13 mouse cellular contexts compared by ENCODE assay signal in the genomic region with DNA sequence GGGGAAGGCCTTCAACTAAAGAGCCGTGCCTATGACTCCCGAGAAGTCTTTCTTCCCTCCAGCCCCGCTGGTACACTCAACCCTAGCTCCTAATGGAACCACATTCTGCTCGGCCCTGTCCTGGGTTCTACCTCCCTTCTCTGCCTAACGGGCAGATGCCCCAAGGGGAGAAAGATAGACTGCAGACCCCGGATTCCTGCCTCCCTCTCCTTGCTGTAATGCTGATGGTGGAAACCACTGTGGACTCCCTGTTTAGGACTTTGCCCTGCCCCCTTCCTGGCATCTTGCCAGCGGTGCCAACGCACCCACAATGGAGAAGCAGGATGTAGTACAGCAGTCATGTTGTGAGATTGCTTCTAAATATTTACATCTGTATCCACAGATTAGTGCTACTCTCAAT. TPM values are rescaled to one million over a fixed set of nuclear protein-coding genes. Genes with fewer than 3 reads are reported as not detected.
DNase-seq lines count a peak whose midpoint lies in the region; ATAC-seq and TF ChIP-seq lines count a peak whose summit lies in the region.
"Had no signal": no experiment of that assay in that cellular context is flagged by ENCODE, and none has a peak within 500 bp of the region (broad histone marks: within the 10 kb centered on the region; RNA-seq: fewer than 3 reads in every experiment).

No protein-coding gene starts in this region.

- no peak for ATAC-seq in liver, embryonic 11.5 days (replicated peaks; ENCODE audit: low FRiP score)
- no peak for ATAC-seq in intestine, embryonic 15.5 days
- ATAC-seq: forebrain, embryonic 15.5 days; intestine, embryonic 16.5 days had no signal

- no peak for TF ChIP-seq POLR2A in brain, embryonic 14.5 days (IDR thresholded peaks at IDR 0.05; ENCODE audit: borderline replicate concordance, extremely low read depth, insufficient read depth, insufficient read length, poor library complexity, severe bottlenecking)

- peak; percentile 82 for DNase-seq in heart, adult 11 months
- DNase-seq in heart, postnatal 25 days (ENCODE audit: low spot score) = no peak
- DNase-seq in liver = peak; percentile 38
- no peak for DNase-seq in liver, embryonic 11.5 days (ENCODE audit: low spot score)
- peak; percentile 43 for DNase-seq in brain, embryonic 14.5 days (ENCODE audit: low read depth)
- peak; percentile 81 for DNase-seq in lung, postnatal 10 days
- DNase-seq in embryo, embryonic 10.5 days (ENCODE audit: low spot score) = no peak
- DNase-seq: adrenal gland, adult 8-10 months; gastrocnemius, adult 2 months had no signal

- no peak overlapping the region for H3K9ac ChIP-seq in liver, embryonic 11.5 days (ENCODE audit: low read depth, low read length)
- H3K9ac ChIP-seq in intestine, embryonic 15.5 days = no peak overlapping the region
- H3K9ac ChIP-seq: forebrain, embryonic 15.5 days had no signal

- peaks cover 26% of the 10 kb centered on the region for H3K4me1 ChIP-seq in liver, embryonic 11.5 days (replicated peaks; ENCODE audit: control insufficient read depth, insufficient read depth, low read length)
- 0 out of 2 replicates have a peak, but pooled peaks cover 5% of the 10 kb centered on the region for H3K4me1 ChIP-seq in intestine, embryonic 15.5 days (replicated peaks)

- H3K9me3 ChIP-seq in liver, embryonic 11.5 days (ENCODE audit: control insufficient read depth, low read length) = no peaks in the 10 kb centered on the region
- no peaks in the 10 kb centered on the region for H3K9me3 ChIP-seq in intestine, embryonic 15.5 days
- H3K9me3 ChIP-seq: forebrain, embryonic 15.5 days; heart, embryonic 10.5 days had no signal

- H3K27ac ChIP-seq in liver, embryonic 11.5 days (ENCODE audit: low read depth, low read length) = no peak overlapping the region
- H3K27ac ChIP-seq in intestine, embryonic 15.5 days = no peak overlapping the region
- H3K27ac ChIP-seq: forebrain, embryonic 15.5 days; gastrocnemius, adult 2 months; heart, embryonic 10.5 days had no signal

- no peak overlapping the region; the same call in 1 of the 2 replicates for H3K4me2 ChIP-seq in liver, embryonic 11.5 days
- no peak overlapping the region for H3K4me2 ChIP-seq in intestine, embryonic 15.5 days (replicated peaks)
- H3K4me2 ChIP-seq: forebrain, embryonic 15.5 days had no signal

- 64% methylated on average over 8 of the region's 8 CpGs for WGBS in liver, embryonic 11.5 days
- WGBS in intestine, embryonic 15.5 days = 53% methylated on average over 8 of the region's 8 CpGs

- H3K27me3 ChIP-seq in liver, embryonic 11.5 days (replicated peaks; ENCODE audit: control insufficient read depth, insufficient read depth, low read length) = peaks cover 21% of the 10 kb centered on the region
- H3K27me3 ChIP-seq in intestine, embryonic 15.5 days (replicated peaks) = peaks cover 17% of the 10 kb centered on the region

- intact Hi-C loops in heart, postnatal 25 days (cut with DNase I) = loop anchor here (1.0 kb wide), 1 partner anchor 265 kb away; no protein-coding TSS in a partner anchor

- no peak overlapping the region for H3K4me3 ChIP-seq in liver, embryonic 11.5 days (ENCODE audit: low read depth, low read length)
- no peak overlapping the region for H3K4me3 ChIP-seq in intestine, embryonic 15.5 days (replicated peaks)
- H3K4me3 ChIP-seq: forebrain, embryonic 15.5 days; gastrocnemius, adult 2 months; heart, embryonic 10.5 days had no signal

- H3K36me3 ChIP-seq in liver, embryonic 11.5 days (ENCODE audit: control insufficient read depth, insufficient read depth, low read length) = no peaks in the 10 kb centered on the region
- H3K36me3 ChIP-seq in intestine, embryonic 15.5 days = no peaks in the 10 kb centered on the region
- H3K36me3 ChIP-seq: forebrain, embryonic 15.5 days; heart, embryonic 10.5 days had no signal

- TF ChIP-seq CTCF in brain, embryonic 14.5 days (IDR thresholded peaks at IDR 0.05; ENCODE audit: borderline replicate concordance, extremely low read depth, insufficient read depth, insufficient read length) = no peak

RNA-seq across cellular contexts. Expression of a gene that starts 27.4 kb away (rescaled TPM):
- 10 to 100 TPM; 76.3 to 81.7 TPM for total RNA-seq in heart, postnatal 25 days (2021)
- polyA plus RNA-seq in liver, embryonic 11.5 days (2014; fragmentation: Nextera tagmentation; extraction: Ambion mirVana) = 1.3 and 2.0 TPM in 2 replicates
- 10.9 and 20.9 TPM in 2 replicates for polyA plus RNA-seq in brain, embryonic 14.5 days (2012; rRNA removed)
- polyA plus RNA-seq in intestine, embryonic 15.5 days (2015; fragmentation: Nextera tagmentation; extraction: Ambion mirVana) = 0.85 and 1.0 TPM in 2 replicates

RNA-seq across cellular contexts. Expression of a gene that starts 28.5 kb away (rescaled TPM):
- total RNA-seq in heart, postnatal 25 days (2021) = 10 to 100 TPM; 82.1 to 85.6 TPM
- 117 and 130 TPM in 2 replicates for polyA plus RNA-seq in liver, embryonic 11.5 days (2014; fragmentation: Nextera tagmentation; extraction: Ambion mirVana)
- polyA plus RNA-seq in brain, embryonic 14.5 days (2012; rRNA removed) = 88.9 and 98.1 TPM in 2 replicates
- polyA plus RNA-seq in intestine, embryonic 15.5 days (2015; fragmentation: Nextera tagmentation; extraction: Ambion mirVana) = 69.9 and 75.8 TPM in 2 replicates

Comparison
In these comparisons a context has a peak if more than half of its experiments do, and no peak if none do; other contexts are left out.
1. DNase-seq: peak in heart, adult 11 months (single experiment), liver (single experiment), brain, embryonic 14.5 days (single experiment) and lung, postnatal 10 days (single experiment); none in heart, postnatal 25 days (single experiment), liver, embryonic 11.5 days (single experiment) and embryo, embryonic 10.5 days (single experiment).